Mouse (Mus musculus): ENCODE results near the gene Sez6.

DNA sequence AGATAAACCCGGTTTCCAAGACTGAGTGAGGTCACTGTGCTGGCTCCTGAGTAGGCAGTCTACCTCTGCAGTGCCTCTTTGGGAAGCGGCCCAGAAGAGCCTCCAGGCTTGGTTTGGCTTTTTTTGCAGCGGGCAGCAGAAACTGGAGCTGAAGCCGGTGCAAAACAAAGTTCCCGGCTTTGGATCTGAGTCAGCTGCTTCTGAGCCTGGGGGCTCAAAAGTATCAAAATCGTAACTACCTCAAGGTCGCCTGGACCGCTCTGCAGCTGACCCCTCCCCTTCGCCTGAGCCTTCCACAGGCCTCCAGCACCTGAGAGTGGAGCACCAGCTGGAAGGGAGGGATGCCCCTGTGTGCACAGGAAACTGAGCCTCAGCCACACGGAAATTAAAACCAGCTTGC is 13.4 kb upstream of the Sez6 start:
- TF ChIP-seq CTCF (conservative IDR thresholded peaks at IDR 0.05; ENCODE audit: low read length) (no peak), NANOG (IDR thresholded peaks at IDR 0.05; ENCODE audit: borderline replicate concordance, low read length) (no peak), POU5F1 (IDR thresholded peaks at IDR 0.05; ENCODE audit: borderline replicate concordance, low read length) (no peak)

Measured in E14TG2a.4 (cell line).